In the genomic region with DNA sequence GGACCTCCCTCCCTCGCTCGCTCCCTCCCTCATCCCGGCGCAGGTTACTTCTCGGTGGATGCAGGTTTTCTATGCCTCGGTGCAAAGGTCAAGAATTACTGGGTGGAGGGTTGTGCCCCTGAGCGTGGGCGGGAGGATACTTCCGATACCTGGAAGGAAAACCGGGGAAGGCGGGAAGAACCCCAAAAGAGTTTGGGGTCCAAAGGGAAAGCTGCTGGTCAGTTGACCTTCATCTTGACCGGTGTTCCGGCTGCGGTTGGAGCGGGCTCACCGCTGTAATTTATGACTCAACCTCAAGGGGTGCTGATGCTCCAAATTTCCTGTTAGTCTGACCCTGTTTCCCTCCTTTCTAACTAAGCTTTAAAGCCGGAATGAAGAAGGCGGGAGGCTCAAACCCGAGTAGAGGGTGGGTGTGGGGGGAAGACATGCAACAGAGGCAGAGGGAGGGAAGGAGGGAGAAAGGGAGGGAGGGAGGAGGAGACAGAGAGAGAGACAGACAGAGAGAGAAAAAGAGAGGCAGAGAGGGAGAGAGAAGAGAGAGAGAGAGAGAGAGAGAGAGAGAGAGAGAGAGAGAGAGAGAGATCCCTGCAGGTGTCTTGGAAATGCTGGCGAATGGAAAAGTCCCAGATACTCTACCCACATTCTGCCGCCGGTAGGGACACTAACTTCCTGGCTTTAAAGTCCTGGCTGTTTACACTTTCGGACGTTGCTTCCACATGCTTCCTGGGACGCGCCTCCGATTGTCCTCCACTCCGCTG, we compare ENCODE assay signal across 7 mouse cellular contexts. TPM values are rescaled to one million over a fixed set of nuclear protein-coding genes. Genes with fewer than 3 reads are reported as not detected.
A peak's percentile ranks its signal among the peaks of the same experiment; 100 is the strongest.
DNase-seq lines count a peak whose midpoint lies in the region; ATAC-seq and TF ChIP-seq lines count a peak whose summit lies in the region.

No protein-coding gene starts in this region.

- peaks cover 12% of the 10 kb centered on the region; the same call in 1 of the 2 replicates for H3K36me3 ChIP-seq in E14TG2a.4 (ENCODE audit: insufficient read depth, low read length)
- no peaks in the 10 kb centered on the region for H3K36me3 ChIP-seq in embryonic facial prominence, embryonic 10.5 days (replicated peaks)
- no peaks in the 10 kb centered on the region for H3K36me3 ChIP-seq in limb, embryonic 11.5 days (ENCODE audit: control insufficient read depth, insufficient read depth, low read length)
- no peaks in the 10 kb centered on the region for H3K36me3 ChIP-seq in midbrain, embryonic 10.5 days

- ATAC-seq in limb, embryonic 11.5 days (ENCODE audit: insufficient number of reproducible peaks, low FRiP score, low TSS enrichment, low read depth): no peak

- peak overlapping the region; percentile 70 for H3K4me3 ChIP-seq in E14TG2a.4 (replicated peaks; ENCODE audit: low read length)
- H3K4me3 ChIP-seq in embryonic facial prominence, embryonic 10.5 days: peak overlapping the region; percentile 46
- peak overlapping the region; percentile 20 for H3K4me3 ChIP-seq in limb, embryonic 11.5 days (ENCODE audit: low read depth, low read length)
- peak overlapping the region; percentile 47 for H3K4me3 ChIP-seq in midbrain, embryonic 10.5 days

- DNase-seq in ZHBTc4 (ENCODE audit: low read depth, low spot score): peak; percentile 90
- DNase-seq in embryonic facial prominence, embryonic 10.5 days (ENCODE audit: low spot score): peak; percentile 73
- peak; percentile 70 for DNase-seq in heart, postnatal 4 days
- peak; percentile 71 for DNase-seq in limb, embryonic 11.5 days (ENCODE audit: low spot score)
- peak; percentile 74 for DNase-seq in midbrain, embryonic 10.5 days (ENCODE audit: low spot score)
- peak; percentile 47 for DNase-seq in thymus, postnatal 14 days

- TF ChIP-seq CTCF in E14TG2a.4 (conservative IDR thresholded peaks at IDR 0.05; ENCODE audit: low read length): peak; percentile 49

- H3K27me3 ChIP-seq in E14TG2a.4 (ENCODE audit: insufficient read depth, low read length): peaks cover 73% of the 10 kb centered on the region
- H3K27me3 ChIP-seq in embryonic facial prominence, embryonic 10.5 days (replicated peaks; ENCODE audit: low read depth, poor library complexity, severe bottlenecking): peaks cover 82% of the 10 kb centered on the region
- peaks cover 48% of the 10 kb centered on the region for H3K27me3 ChIP-seq in limb, embryonic 11.5 days (ENCODE audit: control insufficient read depth, insufficient read depth, low read length)
- H3K27me3 ChIP-seq in midbrain, embryonic 10.5 days (ENCODE audit: low read depth, poor library complexity, severe bottlenecking): peaks cover 83% of the 10 kb centered on the region

- no peaks in the 10 kb centered on the region for H3K9me3 ChIP-seq in E14TG2a.4 (ENCODE audit: low read length)
- no peaks in the 10 kb centered on the region for H3K9me3 ChIP-seq in embryonic facial prominence, embryonic 10.5 days
- H3K9me3 ChIP-seq in limb, embryonic 11.5 days (ENCODE audit: control insufficient read depth, low read length): no peaks in the 10 kb centered on the region
- no peaks in the 10 kb centered on the region for H3K9me3 ChIP-seq in midbrain, embryonic 10.5 days (replicated peaks)

- under 1% methylated on average over 28 of the region's 28 CpGs for WGBS in embryonic facial prominence, embryonic 10.5 days
- WGBS in limb, embryonic 11.5 days: under 1% methylated on average over 28 of the region's 28 CpGs
- under 1% methylated on average over 28 of the region's 28 CpGs for WGBS in midbrain, embryonic 10.5 days

- no peak overlapping the region for H3K27ac ChIP-seq in embryonic facial prominence, embryonic 10.5 days (replicated peaks)
- no peak overlapping the region for H3K27ac ChIP-seq in limb, embryonic 11.5 days (replicated peaks; ENCODE audit: low read depth, low read length)
- H3K27ac ChIP-seq in midbrain, embryonic 10.5 days (replicated peaks): no peak overlapping the region

- H3K4me2 ChIP-seq in limb, embryonic 11.5 days (ENCODE audit: low read depth, severe bottlenecking): peak overlapping the region; percentile 49

- no peak overlapping the region for H3K9ac ChIP-seq in limb, embryonic 11.5 days (ENCODE audit: low read length)

- H3K4me1 ChIP-seq in E14TG2a.4 (replicated peaks; ENCODE audit: low read depth, low read length): peaks cover 46% of the 10 kb centered on the region
- H3K4me1 ChIP-seq in embryonic facial prominence, embryonic 10.5 days: peaks cover 26% of the 10 kb centered on the region
- peaks cover 12% of the 10 kb centered on the region; the same call in 1 of the 2 replicates for H3K4me1 ChIP-seq in limb, embryonic 11.5 days (ENCODE audit: control insufficient read depth, insufficient read depth, low read length)
- peaks cover 39% of the 10 kb centered on the region for H3K4me1 ChIP-seq in midbrain, embryonic 10.5 days

RNA-seq across cellular contexts. Expression of a gene that starts 10.3 kb away (rescaled TPM):
- 0.24 and 0.36 TPM in 2 replicates for polyA plus RNA-seq in embryonic facial prominence, embryonic 10.5 days (2016; fragmentation: Nextera tagmentation; extraction: Ambion mirVana)
- not detected for total RNA-seq in heart, postnatal 4 days (2021)
- 0.67 and 1.1 TPM in 2 replicates for polyA plus RNA-seq in limb, embryonic 11.5 days (2014; fragmentation: Nextera tagmentation; extraction: Ambion mirVana)
- 0.25 and 0.56 TPM in 2 replicates for polyA plus RNA-seq in midbrain, embryonic 10.5 days (2016; fragmentation: Nextera tagmentation; extraction: Ambion mirVana)

RNA-seq across cellular contexts. Expression of a gene that starts 17.8 kb away (rescaled TPM):
- polyA plus RNA-seq in embryonic facial prominence, embryonic 10.5 days (2016; fragmentation: Nextera tagmentation; extraction: Ambion mirVana): 41.6 and 43.1 TPM in 2 replicates
- total RNA-seq in heart, postnatal 4 days (2021): 100 to 1,000 TPM; 144 to 146 TPM
- polyA plus RNA-seq in limb, embryonic 11.5 days (2014; fragmentation: Nextera tagmentation; extraction: Ambion mirVana): 49.5 and 60.1 TPM in 2 replicates
- polyA plus RNA-seq in midbrain, embryonic 10.5 days (2016; fragmentation: Nextera tagmentation; extraction: Ambion mirVana): 39.2 and 40.8 TPM in 2 replicates

Comparison
In these comparisons a context has a peak if more than half of its experiments do, and no peak if none do; other contexts are left out.
1. H3K4me3 ChIP-seq: peak in every context shown above with its lines; median percentile 70 in E14TG2a.4; 47 in midbrain, embryonic 10.5 days; 46 in embryonic facial prominence, embryonic 10.5 days; 20 in limb, embryonic 11.5 days.